Mouse (Mus musculus) forebrain, embryonic 14.5 days (tissue): ENCODE results near the gene Vmn2r121. TPM values are rescaled to one million over a fixed set of nuclear protein-coding genes. Genes with fewer than 3 reads are reported as not detected.

Experiments
- ATAC-seq: fragments of 200-750 bp; cut with Nextera tagmentation; 2 replicates; pipeline ENCODE4 v1.8.0; 2017; ENCODE audit warnings: mild to moderate bottlenecking, moderate library complexity
- DNase-seq: peaks from one replicate; pipeline ENCODE4 v3.0.0-alpha.2; 2015; ENCODE audit warnings: low spot score
- H3K27ac ChIP-seq: fragments of 300-500 bp; sonication (generic); 2 replicates; pipeline ENCODE4 v1.5.1; 2014; ENCODE audit warnings: low read depth, mild to moderate bottlenecking, control low read depth, low read length, moderate library complexity
- H3K27me3 ChIP-seq: fragments of 300-500 bp; sonication (generic); replicated peaks from 2 replicates; pipeline ENCODE4 v1.6.1; 2014; ENCODE audit warnings: low read length, control low read depth, mixed read lengths; ENCODE audit not compliant: control insufficient read depth, insufficient read depth
- H3K36me3 ChIP-seq: fragments of 300-500 bp; sonication (generic); 2 replicates; pipeline ENCODE4 v1.6.1; 2014; ENCODE audit warnings: low read length, control low read depth; ENCODE audit not compliant: control insufficient read depth, insufficient read depth
- H3K4me1 ChIP-seq: fragments of 300-500 bp; sonication (generic); 2 replicates; pipeline ENCODE4 v1.6.1; 2014; ENCODE audit warnings: antibody characterized with exemption, low read length, control low read depth; ENCODE audit not compliant: control insufficient read depth, insufficient read depth
- H3K4me2 ChIP-seq: fragments of 300-500 bp; sonication (generic); 2 replicates; pipeline ENCODE4 v1.6.1; 2014; ENCODE audit warnings: mild to moderate bottlenecking, control low read depth, low read length
- H3K4me3 ChIP-seq: fragments of 300-500 bp; sonication (generic); 2 replicates; pipeline ENCODE4 v1.5.1; 2014; ENCODE audit warnings: low read depth, low read length, control low read depth
- H3K9ac ChIP-seq: fragments of 300-500 bp; sonication (generic); 2 replicates; pipeline ENCODE4 v1.6.1; 2014; ENCODE audit warnings: mild to moderate bottlenecking, low read length, control low read depth, moderate library complexity
- H3K9me3 ChIP-seq: fragments of 300-500 bp; sonication (generic); replicated peaks from 2 replicates; pipeline ENCODE4 v1.6.1; 2016; ENCODE audit warnings: low read length, control low read depth, mixed read lengths; ENCODE audit not compliant: control insufficient read depth
- WGBS: fragments of 180-500 bp; shearing (Covaris S2); extraction: QIAGEN DNeasy Blood & Tissue Kit; methylation state at CpG from one replicate; pipeline ENCODE4 v1.1.7; 2014; 5-methylcytosine and 5-hydroxymethylcytosine counted together
- polyA plus RNA-seq: library from polyadenylated mRNA; unstranded; fragments of >200 nt; fragmentation: Nextera tagmentation; extraction: Ambion mirVana; gene quantifications from 2 replicates; pipeline ENCODE4 v1.2.1, GENCODE M21; 2014

The Vmn2r121 gene
- not detected in 2 replicates for polyA plus RNA-seq

GRCm38 (mm10) chrX:124135852-124136251 lies at the start of gene Vmn2r121:
TSS of gene Vmn2r121 (minus strand) at chrX:124135952.
- Histone ChIP-seq H3K27me3 (no peaks in the 10 kb centered on the region), H3K4me1 (no peaks in the 10 kb centered on the region), H3K4me3 (no peak within 1 kb of the TSS), H3K4me2 (no peak within 1 kb of the TSS), H3K9me3 (no peaks in the 10 kb centered on the region), H3K9ac (no peak within 1 kb of the TSS), H3K27ac (no peak within 1 kb of the TSS), H3K36me3 (no peaks in the 10 kb centered on the region)
- no peak for ATAC-seq
- no peak for DNase-seq
- WGBS, result 70% methylated on average over 5 of the region's 5 CpGs
